Comparison of ENCODE assay signal across 12 mouse cellular contexts in genomic region chr9:69010886-69011285, GRCm38 (mm10).
A peak's percentile ranks its signal among the peaks of the same experiment; 100 is the strongest.
DNase-seq lines count a peak whose midpoint lies in the region; ATAC-seq and TF ChIP-seq lines count a peak whose summit lies in the region.
"Had no signal": no experiment of that assay in that cellular context is flagged by ENCODE, and none has a peak within 500 bp of the region (broad histone marks: within the 10 kb centered on the region; RNA-seq: fewer than 3 reads in every experiment).

No protein-coding gene starts in this region.

- no peaks in the 10 kb centered on the region for H3K27me3 ChIP-seq in kidney, adult 2 months (replicated peaks; ENCODE audit: control insufficient read depth, insufficient read depth, low read length)
- no peaks in the 10 kb centered on the region for H3K27me3 ChIP-seq in kidney, embryonic 14.5 days (ENCODE audit: control insufficient read depth, insufficient read depth, low read length)
- H3K27me3 ChIP-seq in midbrain, postnatal 0 days (ENCODE audit: insufficient read depth, low read length), result no peaks in the 10 kb centered on the region
- H3K27me3 ChIP-seq: forebrain, embryonic 15.5 days; hindbrain, embryonic 12.5 days; lung, embryonic 15.5 days had no signal

- no peaks in the 10 kb centered on the region for H3K36me3 ChIP-seq in kidney, adult 2 months (ENCODE audit: control insufficient read depth, insufficient read depth, low read length)
- no peaks in the 10 kb centered on the region for H3K36me3 ChIP-seq in kidney, embryonic 14.5 days (ENCODE audit: control insufficient read depth, insufficient read depth, low read length)
- no peaks in the 10 kb centered on the region for H3K36me3 ChIP-seq in midbrain, postnatal 0 days (ENCODE audit: insufficient read depth, low read length)
- H3K36me3 ChIP-seq: forebrain, embryonic 15.5 days; hindbrain, embryonic 12.5 days; lung, embryonic 15.5 days had no signal

- no peak overlapping the region for H3K4me2 ChIP-seq in kidney, embryonic 14.5 days (replicated peaks; ENCODE audit: low read depth, low read length)
- no peak overlapping the region for H3K4me2 ChIP-seq in midbrain, postnatal 0 days (ENCODE audit: low read depth, low read length, poor library complexity, severe bottlenecking)
- H3K4me2 ChIP-seq: forebrain, embryonic 15.5 days; hindbrain, embryonic 12.5 days; lung, embryonic 15.5 days had no signal

- TF ChIP-seq CTCF in kidney, adult 2 months (conservative IDR thresholded peaks at IDR 0.05; ENCODE audit: insufficient read depth, insufficient read length, low read depth, low read length), result no peak
- TF ChIP-seq CTCF in midbrain, postnatal 0 days (IDR thresholded peaks at IDR 0.05), result no peak

- peak; percentile 60 for DNase-seq in kidney, adult 2 months
- peak; percentile 67 for DNase-seq in adrenal gland, postnatal 25 days
- peak; percentile 17 for DNase-seq in gastrocnemius, postnatal 10 days
- DNase-seq in lung, postnatal 14 days, result peak; percentile 66
- no peak for DNase-seq in right cerebral cortex, postnatal 25 days
- no peak for DNase-seq in midbrain, postnatal 0 days (ENCODE audit: low spot score)
- DNase-seq in right cerebral cortex, postnatal 36 days (ENCODE audit: low spot score in 2 of 2), result no peak

- ATAC-seq in kidney, embryonic 14.5 days (ENCODE audit: low FRiP score, low TSS enrichment), result no peak
- no peak for ATAC-seq in midbrain, postnatal 0 days (ENCODE audit: low FRiP score)
- ATAC-seq: forebrain, embryonic 15.5 days had no signal

- H3K9ac ChIP-seq in kidney, embryonic 14.5 days (ENCODE audit: low read depth, low read length), result no peak overlapping the region
- no peak overlapping the region for H3K9ac ChIP-seq in midbrain, postnatal 0 days (replicated peaks; ENCODE audit: low read length, poor library complexity, severe bottlenecking)
- H3K9ac ChIP-seq: forebrain, embryonic 15.5 days; hindbrain, embryonic 12.5 days; lung, embryonic 15.5 days had no signal

- no peak overlapping the region for H3K27ac ChIP-seq in kidney, adult 2 months (ENCODE audit: insufficient read depth, low read depth, low read length)
- no peak overlapping the region for H3K27ac ChIP-seq in kidney, embryonic 14.5 days (ENCODE audit: low read depth, low read length)
- no peak overlapping the region for H3K27ac ChIP-seq in midbrain, postnatal 0 days (ENCODE audit: low read depth, low read length)
- H3K27ac ChIP-seq: forebrain, embryonic 15.5 days; hindbrain, embryonic 12.5 days; lung, embryonic 15.5 days had no signal

- H3K4me1 ChIP-seq in kidney, adult 2 months (ENCODE audit: control insufficient read depth, insufficient read depth, low read length), result peaks cover 3% of the 10 kb centered on the region; the same call in 1 of the 2 replicates
- no peaks in the 10 kb centered on the region for H3K4me1 ChIP-seq in kidney, embryonic 14.5 days (ENCODE audit: control insufficient read depth, insufficient read depth, low read length)
- H3K4me1 ChIP-seq in midbrain, postnatal 0 days (ENCODE audit: insufficient read depth, low read length), result no peaks in the 10 kb centered on the region
- H3K4me1 ChIP-seq: hindbrain, embryonic 12.5 days had no signal

- no peak overlapping the region for H3K4me3 ChIP-seq in kidney, adult 2 months (ENCODE audit: insufficient read depth, low read depth, low read length)
- no peak overlapping the region for H3K4me3 ChIP-seq in kidney, embryonic 14.5 days (ENCODE audit: low read length)
- no peak overlapping the region for H3K4me3 ChIP-seq in midbrain, postnatal 0 days (ENCODE audit: low read depth, low read length)
- H3K4me3 ChIP-seq: forebrain, embryonic 15.5 days; hindbrain, embryonic 12.5 days; lung, embryonic 15.5 days; myocyte had no signal

- no peak for TF ChIP-seq POLR2A in kidney, adult 2 months (IDR thresholded peaks at IDR 0.05; ENCODE audit: low read depth, low read length)

- 52% methylated on average over 5 of the region's 5 CpGs for WGBS in kidney, adult 2 months
- WGBS in kidney, embryonic 14.5 days, result 84% methylated on average over 5 of the region's 5 CpGs
- 63% methylated on average over 5 of the region's 5 CpGs for WGBS in midbrain, postnatal 0 days

- H3K9me3 ChIP-seq in kidney, embryonic 14.5 days (ENCODE audit: control insufficient read depth, low read length), result no peaks in the 10 kb centered on the region
- no peaks in the 10 kb centered on the region for H3K9me3 ChIP-seq in midbrain, postnatal 0 days (ENCODE audit: low read length)
- H3K9me3 ChIP-seq: forebrain, embryonic 15.5 days; hindbrain, embryonic 12.5 days; lung, embryonic 15.5 days had no signal

Comparison
In these comparisons a context has a peak if more than half of its experiments do, and no peak if none do; other contexts are left out.
1. DNase-seq: peak in kidney, adult 2 months (single experiment), adrenal gland, postnatal 25 days (single experiment), gastrocnemius, postnatal 10 days (single experiment) and lung, postnatal 14 days (single experiment); none in right cerebral cortex, postnatal 25 days (single experiment), midbrain, postnatal 0 days (single experiment) and right cerebral cortex, postnatal 36 days (0 of 2).